Mouse (Mus musculus): ENCODE measurements at regions not wholly inside any gene's neighbourhood (a gene's known extent, or its start where the extent isn't known, plus 50 kb on each side); places are given as distances from the start of the nearest gene placed in this dataset.

- peak; percentile 47 to 64 for DNase-seq (ENCODE audit: low spot score in 2 of 2)
Measured at GRCm38 (mm10) chr17:73044918-73045580, 62.7 kb upstream of the Lclat1 start.

GRCm38 (mm10) chr17:73046985-73047384 is 60.8 kb upstream of the Lclat1 start:
- DNase-seq (ENCODE audit: low spot score in 2 of 2) = no peak

More at GRCm38 (mm10) chr17:73044918-73045580, 62.7 kb upstream of the Lclat1 start:
- intact Hi-C loops (cut with DNase I) = no loop called here

GRCm38 (mm10) chr17:73048164-73048563 is 59.6 kb upstream of the Lclat1 start:
- intact Hi-C loops (cut with DNase I) = no loop called here
- no peak for DNase-seq (ENCODE audit: low spot score in 2 of 2)

More at GRCm38 (mm10) chr17:73046985-73047384, 60.8 kb upstream of the Lclat1 start:
- intact Hi-C loops (cut with DNase I) = no loop called here

GRCm38 (mm10) chr17:73052956-73053355 is 54.8 kb upstream of the Lclat1 start:
- no peak for DNase-seq (ENCODE audit: low spot score in 2 of 2)
- intact Hi-C loops (cut with DNase I) = no loop called here

GRCm38 (mm10) chr17:73053479-73054215 is 54.1 kb upstream of the Lclat1 start:
- no peak for DNase-seq (ENCODE audit: low spot score in 2 of 2)
- intact Hi-C loops (cut with DNase I) = no loop called here

GRCm38 (mm10) chr17:73054226-73054625 is 53.6 kb upstream of the Lclat1 start:
- intact Hi-C loops (cut with DNase I) = no loop called here
- DNase-seq (ENCODE audit: low spot score in 2 of 2) = no peak

GRCm38 (mm10) chr17:73055197-73055596 is 52.6 kb upstream of the Lclat1 start:
- intact Hi-C loops (cut with DNase I) = no loop called here
- no peak for DNase-seq (ENCODE audit: low spot score in 2 of 2)

GRCm38 (mm10) chr17:73055611-73056010 is 52.2 kb upstream of the Lclat1 start:
- no peak for DNase-seq (ENCODE audit: low spot score in 2 of 2)
- intact Hi-C loops (cut with DNase I) = no loop called here

GRCm38 (mm10) chr17:73056616-73057015 is 51.2 kb upstream of the Lclat1 start:
- intact Hi-C loops (cut with DNase I) = no loop called here

More at GRCm38 (mm10) chr17:73056616-73057015, 51.2 kb upstream of the Lclat1 start:
- no peak for DNase-seq (ENCODE audit: low spot score in 2 of 2)
